In genomic region chr4:137187051-137187450, GRCm38 (mm10) we compare ENCODE assay signal across 21 mouse cellular contexts.
"Had no signal": no experiment of that assay in that cellular context is flagged by ENCODE, and none has a peak within 500 bp of the region (broad histone marks: within the 10 kb centered on the region; RNA-seq: fewer than 3 reads in every experiment).

No protein-coding gene starts in this region.

- H3K4me3 ChIP-seq: lung, embryonic 15.5 days; midbrain, embryonic 13.5 days; myocyte; neural tube, embryonic 13.5 days; neural tube, embryonic 15.5 days; stomach, embryonic 15.5 days had no signal

- H3K36me3 ChIP-seq: lung, embryonic 15.5 days; midbrain, embryonic 13.5 days; neural tube, embryonic 13.5 days; neural tube, embryonic 15.5 days; stomach, embryonic 15.5 days had no signal

- H3K27me3 ChIP-seq: lung, embryonic 15.5 days; midbrain, embryonic 13.5 days; neural tube, embryonic 13.5 days; neural tube, embryonic 15.5 days; stomach, embryonic 15.5 days had no signal

- ATAC-seq: liver, postnatal 0 days; lung, postnatal 0 days; midbrain, embryonic 13.5 days; midbrain, embryonic 16.5 days had no signal

- H3K9me3 ChIP-seq: lung, embryonic 15.5 days; midbrain, embryonic 13.5 days; neural tube, embryonic 13.5 days; neural tube, embryonic 15.5 days; stomach, embryonic 15.5 days had no signal

- H3K27ac ChIP-seq: lung, embryonic 15.5 days; macrophage; midbrain, embryonic 13.5 days; neural tube, embryonic 13.5 days; neural tube, embryonic 15.5 days; stomach, embryonic 15.5 days; stomach, postnatal 0 days had no signal

- DNase-seq: liver, postnatal 0 days; lung, adult 2 months; lung, postnatal 14 days; lung, postnatal 36 days; retina, postnatal 1 day; right cerebral cortex, adult 18-20 months; right cerebral cortex, postnatal 25 days; right cerebral cortex, postnatal 4 days; thymus, adult 2 months; thymus, postnatal 25 days had no signal

- H3K9ac ChIP-seq: liver, postnatal 0 days; lung, embryonic 15.5 days; midbrain, embryonic 13.5 days; neural tube, embryonic 13.5 days; neural tube, embryonic 15.5 days; stomach, embryonic 15.5 days had no signal

- H3K4me2 ChIP-seq: lung, embryonic 15.5 days; midbrain, embryonic 11.5 days; midbrain, embryonic 13.5 days; neural tube, embryonic 13.5 days; neural tube, embryonic 15.5 days; stomach, embryonic 15.5 days had no signal
